Mouse (Mus musculus) hindbrain, embryonic 11.5 days (tissue): Measurements from ENCODE around the gene Mctp2. TPM values are rescaled to one million over a fixed set of nuclear protein-coding genes. Genes with fewer than 3 reads are reported as not detected.

ENCODE experiments used
- ATAC-seq: fragments of 200-750 bp; cut with Nextera tagmentation; 2 replicates; pipeline ENCODE4 v1.8.0; 2017; ENCODE audit warnings: mild to moderate bottlenecking, moderate TSS enrichment, moderate library complexity; ENCODE audit not compliant: low FRiP score
- DNase-seq: peaks from one replicate; pipeline ENCODE4 v3.0.0-alpha.2; 2015; ENCODE audit warnings: low spot score
- H3K27ac ChIP-seq: fragments of 300-500 bp; sonication (generic); 2 replicates; pipeline ENCODE4 v1.5.1; 2014; ENCODE audit warnings: mild to moderate bottlenecking, low read depth, low read length
- H3K27me3 ChIP-seq: fragments of 300-500 bp; sonication (generic); 2 replicates; pipeline ENCODE4 v1.6.1; 2014; ENCODE audit warnings: mild to moderate bottlenecking, low read length, moderate library complexity, mixed read lengths; ENCODE audit not compliant: control insufficient read depth, insufficient read depth
- H3K36me3 ChIP-seq: fragments of 300-500 bp; sonication (generic); 2 replicates; pipeline ENCODE4 v1.6.1; 2014; ENCODE audit warnings: mild to moderate bottlenecking, low read length, moderate library complexity, mixed read lengths; ENCODE audit not compliant: control insufficient read depth, insufficient read depth
- H3K4me1 ChIP-seq: fragments of 300-500 bp; sonication (generic); replicated peaks from 2 replicates; pipeline ENCODE4 v1.6.1; 2014; ENCODE audit warnings: low read length, mixed read lengths; ENCODE audit not compliant: control insufficient read depth, insufficient read depth
- H3K4me2 ChIP-seq: fragments of 300-500 bp; sonication (generic); replicated peaks from 2 replicates; pipeline ENCODE4 v1.6.1; 2014; ENCODE audit warnings: mild to moderate bottlenecking, low read depth, low read length
- H3K4me3 ChIP-seq: fragments of 300-500 bp; sonication (generic); 2 replicates; pipeline ENCODE4 v1.5.1; 2014; ENCODE audit warnings: low read depth, low read length
- H3K9ac ChIP-seq: fragments of 300-500 bp; sonication (generic); 2 replicates; pipeline ENCODE4 v1.6.1; 2014; ENCODE audit warnings: low read depth, low read length
- H3K9me3 ChIP-seq: fragments of 300-500 bp; sonication (generic); 2 replicates; pipeline ENCODE4 v1.6.1; 2016; ENCODE audit warnings: low read length; ENCODE audit not compliant: control insufficient read depth
- WGBS: fragments of 180-500 bp; shearing (Covaris S2); extraction: QIAGEN DNeasy Blood & Tissue Kit; methylation state at CpG from one replicate; pipeline ENCODE4 v1.1.7; 2014; 5-methylcytosine and 5-hydroxymethylcytosine counted together
- polyA plus RNA-seq: library from polyadenylated mRNA; unstranded; fragments of >200 nt; fragmentation: Nextera tagmentation; extraction: Ambion mirVana; gene quantifications from 2 replicates; pipeline ENCODE4 v1.2.1, GENCODE M21; 2014

Gene Mctp2
- polyA plus RNA-seq, 1 experiment from 2014 or later = 0.12 TPM

- no peak overlapping the region for H3K9ac ChIP-seq
- 78% methylated on average over 5 of the region's 5 CpGs for WGBS
- no peak for DNase-seq
- H3K9me3 ChIP-seq = no peaks in the 10 kb centered on the region
- no peaks in the 10 kb centered on the region for H3K4me1 ChIP-seq
- H3K27ac ChIP-seq = no peak overlapping the region
- H3K36me3 ChIP-seq = no peaks in the 10 kb centered on the region
- H3K4me2 ChIP-seq = no peak overlapping the region
- ATAC-seq = no peak
- H3K4me3 ChIP-seq = no peak overlapping the region
- H3K27me3 ChIP-seq = no peaks in the 10 kb centered on the region
These were observed 82.8 kb downstream of the Mctp2 start for GRCm38 (mm10) chr7:72223558-72223957.

DNA sequence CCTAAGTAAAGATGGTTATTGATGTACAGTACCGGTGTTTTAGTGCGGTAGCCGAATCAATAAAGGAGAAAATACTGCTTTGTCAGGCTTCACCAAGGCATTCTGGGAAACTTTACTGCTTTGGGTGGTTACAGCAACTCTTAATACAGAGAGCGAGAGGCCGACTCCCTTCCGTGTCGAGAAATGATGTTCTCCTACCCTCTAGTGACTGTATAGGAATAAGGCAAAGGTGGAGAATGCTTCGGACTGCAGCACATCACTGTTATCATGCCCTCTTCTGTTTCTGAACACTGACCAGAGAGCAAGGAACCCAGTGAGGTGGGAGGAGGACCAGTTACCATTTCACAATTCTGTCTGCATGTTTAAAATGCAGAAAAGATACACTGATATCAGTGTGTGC, 83.9 kb downstream of the Mctp2 start:
- Histone ChIP-seq H3K36me3 (no peaks in the 10 kb centered on the region), H3K9me3 (no peaks in the 10 kb centered on the region), H3K27me3 (no peaks in the 10 kb centered on the region), H3K4me1 (no peaks in the 10 kb centered on the region), H3K4me2 (no peak overlapping the region), H3K4me3 (no peak overlapping the region), H3K27ac (no peak overlapping the region), H3K9ac (no peak overlapping the region)
- DNase-seq (no peak), ATAC-seq (no peak)
- 84% methylated on average over 8 of the region's 8 CpGs for WGBS

DNA sequence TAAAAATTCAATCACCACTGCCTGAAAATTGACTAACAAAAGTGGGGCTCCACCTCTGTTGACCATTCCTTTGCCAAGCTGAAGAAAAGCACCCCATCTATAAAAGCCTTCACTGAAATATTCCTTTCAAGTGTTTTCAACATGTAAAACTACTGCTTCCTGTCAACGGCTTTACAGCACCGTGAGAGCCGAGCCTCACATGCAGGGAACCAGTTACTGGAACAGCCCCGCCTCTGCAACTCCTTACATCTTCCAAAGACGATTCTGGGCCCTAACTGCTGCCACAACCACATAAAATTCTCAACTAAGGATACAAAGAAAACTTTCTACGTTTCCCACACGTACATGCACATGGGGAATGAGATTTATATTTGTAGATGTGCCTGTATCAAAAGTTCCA, 88.4 kb downstream of the Mctp2 start:
- WGBS = 72% methylated on average over 7 of the region's 7 CpGs
- ATAC-seq (no peak), DNase-seq (no peak)
- Histone ChIP-seq H3K4me2 (no peak overlapping the region), H3K36me3 (no peaks in the 10 kb centered on the region), H3K4me1 (no peaks in the 10 kb centered on the region), H3K4me3 (no peak overlapping the region), H3K9ac (no peak overlapping the region), H3K9me3 (no peaks in the 10 kb centered on the region), H3K27ac (no peak overlapping the region), H3K27me3 (no peaks in the 10 kb centered on the region)

DNA sequence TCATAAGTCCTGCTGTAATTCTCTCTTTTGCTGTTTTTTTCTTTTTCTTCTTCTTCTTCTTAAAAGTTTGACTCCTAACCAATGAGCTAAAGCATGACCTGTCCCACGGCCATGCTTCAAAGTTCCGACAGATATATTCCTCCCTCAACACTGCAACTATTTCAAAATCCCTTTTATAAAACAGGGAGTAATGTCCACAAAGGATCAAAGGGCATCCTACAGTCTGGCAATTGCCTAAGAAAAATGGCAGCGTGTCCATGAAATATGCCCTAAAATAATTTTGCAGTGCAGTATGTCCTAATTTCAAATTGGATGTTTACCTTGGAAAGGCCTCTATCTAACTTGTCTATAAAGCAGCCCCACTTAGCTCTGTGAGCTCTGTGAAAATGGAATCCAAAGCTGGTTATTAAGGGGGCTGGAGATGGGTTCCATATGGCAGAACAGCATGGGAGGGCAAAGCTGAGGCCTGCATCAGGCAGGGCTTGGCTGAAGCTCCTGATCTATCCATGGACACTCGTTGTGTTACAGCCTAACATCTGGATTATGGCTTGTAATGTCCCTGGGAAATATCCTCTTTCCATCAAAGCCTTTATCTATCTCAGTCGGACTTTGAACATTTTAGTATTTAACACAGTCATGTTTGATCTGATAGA, 90.7 kb downstream of the Mctp2 start:
- DNase-seq = no peak
- no peaks in the 10 kb centered on the region for H3K36me3 ChIP-seq
- 79% methylated on average over 5 of the region's 5 CpGs for WGBS
- ATAC-seq = no peak
- H3K4me1 ChIP-seq = no peaks in the 10 kb centered on the region
- no peaks in the 10 kb centered on the region for H3K9me3 ChIP-seq
- no peak overlapping the region for H3K4me3 ChIP-seq
- no peak overlapping the region for H3K4me2 ChIP-seq
- no peak overlapping the region for H3K27ac ChIP-seq
- H3K9ac ChIP-seq = no peak overlapping the region
- H3K27me3 ChIP-seq = no peaks in the 10 kb centered on the region

DNA sequence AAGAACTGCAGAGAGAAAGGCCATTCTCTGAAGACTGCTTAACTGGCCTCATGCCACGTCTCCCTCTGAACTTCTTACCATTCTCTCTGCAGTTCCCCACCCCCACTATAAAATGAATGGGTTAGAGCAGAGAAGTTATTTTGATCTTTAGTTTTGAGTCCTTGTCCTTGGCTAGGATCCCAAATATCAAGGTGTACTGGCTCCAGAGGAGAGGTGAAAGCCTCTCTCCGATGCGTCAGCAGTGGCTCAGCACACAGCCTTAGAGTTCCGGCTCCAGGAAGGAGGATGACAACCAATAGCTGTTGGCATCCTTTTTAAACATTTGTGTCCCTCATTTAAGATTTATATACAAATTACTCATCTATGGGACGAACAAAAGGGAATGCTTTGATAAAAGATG, 96.2 kb downstream of the Mctp2 start:
- no peak overlapping the region for H3K4me3 ChIP-seq
- no peaks in the 10 kb centered on the region for H3K36me3 ChIP-seq
- H3K4me1 ChIP-seq = no peaks in the 10 kb centered on the region
- WGBS = 86% methylated on average over 5 of the region's 5 CpGs
- DNase-seq (no peak), ATAC-seq (no peak)
- no peaks in the 10 kb centered on the region for H3K9me3 ChIP-seq
- no peak overlapping the region for H3K9ac ChIP-seq
- H3K4me2 ChIP-seq = no peak overlapping the region
- no peaks in the 10 kb centered on the region for H3K27me3 ChIP-seq
- no peak overlapping the region for H3K27ac ChIP-seq

- WGBS = 88% methylated on average over 5 of the region's 5 CpGs
- H3K4me1 ChIP-seq = no peaks in the 10 kb centered on the region
- H3K27me3 ChIP-seq = no peaks in the 10 kb centered on the region
- no peak overlapping the region for H3K27ac ChIP-seq
- no peaks in the 10 kb centered on the region for H3K9me3 ChIP-seq
- H3K4me3 ChIP-seq = no peak overlapping the region
- no peak overlapping the region for H3K9ac ChIP-seq
- no peak for DNase-seq
- ATAC-seq = no peak
- no peaks in the 10 kb centered on the region for H3K36me3 ChIP-seq
- no peak overlapping the region for H3K4me2 ChIP-seq
These were observed 97.1 kb downstream of the Mctp2 start for GRCm38 (mm10) chr7:72209296-72209695.

- no peaks in the 10 kb centered on the region for H3K9me3 ChIP-seq
- ATAC-seq (no peak), DNase-seq (no peak)
- H3K4me2 ChIP-seq = no peak overlapping the region
- no peak overlapping the region for H3K9ac ChIP-seq
- no peak overlapping the region for H3K4me3 ChIP-seq
- no peaks in the 10 kb centered on the region for H3K36me3 ChIP-seq
- 82% methylated on average over 6 of the region's 6 CpGs for WGBS
- no peaks in the 10 kb centered on the region for H3K27me3 ChIP-seq
- no peak overlapping the region for H3K27ac ChIP-seq
- H3K4me1 ChIP-seq = no peaks in the 10 kb centered on the region
These were observed 99.6 kb downstream of the Mctp2 start for GRCm38 (mm10) chr7:72206841-72207240.

DNA sequence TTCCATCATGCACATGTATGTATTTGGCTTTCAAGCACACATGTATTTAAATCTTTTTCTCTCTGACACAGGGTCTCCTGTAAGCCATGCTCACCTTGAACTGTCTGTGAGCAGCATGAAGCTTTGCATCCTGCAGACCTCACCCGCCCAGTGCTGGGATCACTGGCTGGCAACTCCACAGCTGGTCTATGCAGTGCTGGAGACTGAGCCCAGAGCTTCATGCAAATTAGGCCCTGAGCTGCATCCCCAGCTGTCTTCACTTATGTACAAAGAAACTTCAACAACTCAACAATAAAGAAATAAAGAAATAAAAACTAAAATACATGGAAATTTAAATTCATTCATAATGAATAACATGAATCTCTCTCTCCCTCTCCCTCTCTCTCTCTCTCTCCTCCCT, 110.7 kb downstream of the Mctp2 start:
- Histone ChIP-seq H3K36me3 (no peaks in the 10 kb centered on the region), H3K4me3 (no peak overlapping the region)
- 65% methylated on average over 1 of the region's 1 CpGs for WGBS

DNA sequence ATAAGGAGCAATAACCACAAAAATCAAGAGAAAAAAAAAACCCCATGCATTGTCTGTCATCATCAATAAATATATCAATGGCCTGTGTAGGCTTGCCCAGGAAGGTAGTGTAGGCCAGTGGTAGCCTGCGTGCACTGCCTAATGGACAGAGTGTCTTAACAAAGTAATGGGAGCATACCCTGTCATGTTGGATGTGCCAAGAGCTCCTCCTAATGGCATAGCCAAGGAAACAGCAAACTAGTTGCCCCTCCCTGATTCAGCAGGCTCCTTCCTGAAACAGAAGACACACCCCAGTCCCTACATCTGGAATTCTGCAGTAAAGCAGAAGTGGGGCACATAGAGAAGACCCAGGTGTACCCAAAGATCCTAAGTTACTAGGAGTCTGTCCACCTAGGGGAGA, 113.1 kb downstream of the Mctp2 start:
- Histone ChIP-seq H3K4me3 (no peak overlapping the region), H3K9me3 (no peaks in the 10 kb centered on the region), H3K9ac (no peak overlapping the region), H3K4me2 (no peak overlapping the region), H3K27me3 (no peaks in the 10 kb centered on the region), H3K4me1 (no peaks in the 10 kb centered on the region), H3K36me3 (no peaks in the 10 kb centered on the region), H3K27ac (no peak overlapping the region)
- 65% methylated on average over 1 of the region's 1 CpGs for WGBS
- ATAC-seq (no peak), DNase-seq (no peak)

More for the DNA sequence above, 110.7 kb downstream of the Mctp2 start:
- no peak overlapping the region for H3K9ac ChIP-seq
- DNase-seq (no peak), ATAC-seq (no peak)
- no peak overlapping the region for H3K27ac ChIP-seq
- no peaks in the 10 kb centered on the region for H3K4me1 ChIP-seq
- no peaks in the 10 kb centered on the region for H3K27me3 ChIP-seq
- H3K4me2 ChIP-seq = no peak overlapping the region
- no peaks in the 10 kb centered on the region for H3K9me3 ChIP-seq
